Mouse (Mus musculus) WW6 (cell line): ENCODE measurements around the gene Adcy6.

Source experiments
- DNase-seq: peaks from one replicate; pipeline ENCODE4 v3.0.0-alpha.2; 2013; ENCODE audit warnings: low read depth, low spot score

Adcy6 gene

GRCm38 (mm10) chr15:98628589-98629254, 18.8 kb upstream of the Adcy6 start:
- no peak for DNase-seq

DNA sequence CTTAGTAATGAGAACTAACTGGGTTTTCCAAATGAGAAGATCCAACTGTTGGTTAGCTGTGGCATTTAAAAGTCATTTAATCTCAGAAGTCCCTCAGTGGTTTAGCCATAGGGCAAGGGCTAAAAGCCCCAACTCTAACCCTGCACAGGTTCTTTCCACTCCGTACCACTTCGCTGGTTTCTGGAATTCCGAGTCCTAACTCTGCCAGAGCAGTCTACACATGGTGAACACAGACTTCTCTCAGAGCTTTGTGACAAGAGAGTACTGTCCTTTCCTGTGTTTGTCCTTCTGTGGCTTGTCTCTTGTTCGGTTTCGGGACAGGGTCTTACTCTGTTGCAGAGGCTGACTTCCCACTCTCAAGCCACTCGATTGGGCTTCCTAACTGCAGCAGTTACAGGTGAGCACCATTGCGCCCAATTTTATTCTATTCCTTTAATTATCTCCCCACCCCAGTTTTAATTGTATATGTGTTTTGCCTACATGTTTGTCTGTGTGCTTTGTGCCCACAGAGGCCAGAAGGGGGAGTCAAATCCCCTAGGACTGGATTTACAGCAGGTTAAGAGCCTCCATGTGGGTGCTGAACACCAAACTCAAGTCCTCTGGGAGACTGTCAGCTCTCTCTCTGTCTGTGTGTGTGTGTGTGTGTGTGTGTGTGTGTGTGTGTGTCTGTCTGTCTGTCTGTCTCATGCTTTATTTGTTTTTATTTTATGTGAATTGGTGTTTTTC, 16.8 kb upstream of the Adcy6 start:
- no peak for DNase-seq

DNA sequence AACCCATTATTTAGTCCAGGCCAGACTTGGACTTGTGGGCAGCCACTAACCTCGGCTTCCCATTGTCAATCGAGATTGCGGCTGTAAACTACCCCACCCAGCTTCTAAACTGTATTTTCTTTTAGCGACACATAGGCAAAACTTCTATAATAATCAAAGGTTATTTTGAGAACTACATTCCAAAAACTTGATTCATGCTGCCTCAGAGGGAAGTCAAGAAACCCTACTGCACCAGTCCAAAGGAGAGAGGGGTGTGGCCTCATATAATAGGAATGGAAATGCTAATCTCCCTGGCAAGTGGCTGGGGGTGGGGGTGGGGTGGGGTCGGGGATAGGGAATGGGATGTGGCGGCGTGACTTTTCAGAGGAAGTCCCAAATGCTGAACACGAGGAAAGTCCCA, 16.2 kb upstream of the Adcy6 start:
- no peak for DNase-seq

DNA sequence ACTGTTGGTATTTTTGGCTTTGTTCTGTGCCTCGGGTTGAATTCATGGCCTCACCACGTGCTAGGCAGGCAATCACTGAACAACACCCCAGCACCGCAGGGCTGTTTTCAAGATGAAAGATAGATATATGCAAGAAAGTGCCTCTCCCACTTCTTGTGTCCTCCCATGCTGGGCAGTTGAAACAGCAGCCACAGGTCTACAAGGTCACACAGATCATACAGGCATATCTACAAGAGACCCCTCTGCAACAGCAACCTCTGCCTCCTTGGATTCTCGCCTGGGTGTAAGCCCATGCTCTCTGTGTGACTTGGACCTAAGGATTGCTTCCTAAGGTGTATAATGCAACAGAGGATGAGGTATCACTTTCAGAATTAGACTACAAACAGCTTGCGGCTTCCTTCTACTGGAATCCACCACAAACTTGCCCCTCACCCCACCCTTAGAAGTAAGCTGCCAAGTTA, 13.5 kb upstream of the Adcy6 start:
- DNase-seq: no peak

GRCm38 (mm10) chr15:98622721-98623120, 12.8 kb upstream of the Adcy6 start:
- no peak for DNase-seq

DNA sequence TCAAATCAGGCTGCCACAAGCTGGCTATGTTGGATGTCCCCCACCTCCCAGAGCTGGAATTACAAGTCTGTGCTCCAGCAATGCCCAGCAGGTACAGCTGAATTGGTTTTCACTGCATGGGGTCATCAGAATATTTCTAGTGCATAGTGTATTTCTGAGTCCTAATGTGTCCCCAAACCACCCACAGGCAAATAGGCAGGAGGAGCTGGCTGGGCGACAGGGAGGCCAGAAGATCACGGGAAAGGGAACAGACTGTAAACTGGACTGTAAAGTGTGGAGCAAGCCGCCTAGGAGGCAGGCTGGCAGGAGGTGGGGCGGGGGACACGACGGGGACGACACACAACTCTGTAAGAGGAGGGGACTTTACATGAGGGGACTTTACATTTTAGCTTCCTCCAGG, 12.3 kb upstream of the Adcy6 start:
- DNase-seq: no peak

- no peak for DNase-seq
These were observed 7.3 kb upstream of the Adcy6 start for GRCm38 (mm10) chr15:98617176-98617537.

- DNase-seq: no peak
These were observed 6.7 kb upstream of the Adcy6 start for GRCm38 (mm10) chr15:98616362-98617175.

GRCm38 (mm10) chr15:98615751-98616150, 5.9 kb upstream of the Adcy6 start:
- no peak for DNase-seq

DNA sequence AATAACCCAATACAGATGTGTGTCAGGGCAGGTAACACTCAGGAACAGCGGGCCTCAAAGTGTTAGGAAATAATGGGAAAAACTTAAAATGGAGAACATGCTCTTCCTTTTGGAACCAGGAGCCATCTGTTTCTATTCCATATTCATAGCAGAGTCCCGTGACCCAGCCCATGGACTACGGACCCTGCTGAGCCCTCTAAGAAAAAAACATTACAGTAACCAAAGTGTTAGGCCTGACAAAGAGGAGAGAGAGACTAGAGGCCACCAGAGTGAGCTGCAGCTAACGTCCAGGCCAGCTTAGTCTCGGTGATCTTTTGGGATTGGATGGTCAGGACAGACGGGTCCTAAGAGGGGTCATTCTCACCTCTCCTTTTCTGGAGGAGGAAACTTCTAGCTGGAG, 5.1 kb upstream of the Adcy6 start:
- DNase-seq: no peak

DNA sequence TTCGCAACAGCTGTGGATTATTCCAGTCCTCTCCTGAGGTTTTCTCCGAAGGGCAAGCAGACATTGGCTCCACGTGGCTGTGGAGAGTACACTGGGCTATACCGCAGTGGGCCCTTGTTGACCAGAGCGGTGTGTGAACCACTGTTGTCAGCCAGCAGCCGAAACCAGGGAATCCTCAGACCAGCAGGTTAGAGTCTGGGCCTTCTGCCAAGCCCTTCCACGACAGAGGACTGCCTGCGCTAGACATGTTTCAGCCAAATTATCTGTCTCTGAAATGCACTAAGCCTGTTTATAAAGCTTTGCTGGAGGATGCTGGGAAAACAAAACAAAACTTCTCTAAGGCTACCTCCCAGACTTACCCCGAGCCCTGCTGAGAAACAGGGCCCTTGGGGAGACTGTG, 4.7 kb upstream of the Adcy6 start:
- DNase-seq: no peak

- DNase-seq: no peak
These were observed 2.4 kb upstream of the Adcy6 start for GRCm38 (mm10) chr15:98612229-98612628.

DNA sequence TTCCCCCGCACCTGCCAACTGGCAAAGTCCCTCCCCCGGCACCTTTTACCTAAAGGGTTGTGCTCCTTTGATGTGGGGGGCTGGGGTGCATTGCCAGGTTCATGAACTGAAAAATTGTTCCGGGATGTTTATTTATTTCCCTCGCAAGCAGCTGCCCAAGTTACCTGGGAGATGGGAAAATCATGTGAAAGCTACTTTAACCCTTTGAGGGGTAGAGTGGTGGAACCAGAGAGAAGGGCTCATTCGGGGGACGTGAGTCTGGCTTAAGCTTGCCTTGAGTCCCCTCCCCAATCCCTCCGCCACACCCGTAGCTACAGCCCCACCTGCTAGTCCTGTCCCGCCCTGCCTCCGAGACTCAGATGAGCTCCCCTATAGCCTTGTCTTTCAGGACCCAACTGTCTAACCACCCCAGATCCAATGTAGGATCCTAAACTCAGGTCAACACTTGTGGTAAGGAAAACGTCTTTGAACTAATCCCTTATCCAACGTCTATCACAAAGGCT, 306 bp upstream of the Adcy6 start:
- DNase-seq: no peak

GRCm38 (mm10) chr15:98608784-98609250, 1.1 kb downstream of the Adcy6 start:
- DNase-seq: no peak

DNA sequence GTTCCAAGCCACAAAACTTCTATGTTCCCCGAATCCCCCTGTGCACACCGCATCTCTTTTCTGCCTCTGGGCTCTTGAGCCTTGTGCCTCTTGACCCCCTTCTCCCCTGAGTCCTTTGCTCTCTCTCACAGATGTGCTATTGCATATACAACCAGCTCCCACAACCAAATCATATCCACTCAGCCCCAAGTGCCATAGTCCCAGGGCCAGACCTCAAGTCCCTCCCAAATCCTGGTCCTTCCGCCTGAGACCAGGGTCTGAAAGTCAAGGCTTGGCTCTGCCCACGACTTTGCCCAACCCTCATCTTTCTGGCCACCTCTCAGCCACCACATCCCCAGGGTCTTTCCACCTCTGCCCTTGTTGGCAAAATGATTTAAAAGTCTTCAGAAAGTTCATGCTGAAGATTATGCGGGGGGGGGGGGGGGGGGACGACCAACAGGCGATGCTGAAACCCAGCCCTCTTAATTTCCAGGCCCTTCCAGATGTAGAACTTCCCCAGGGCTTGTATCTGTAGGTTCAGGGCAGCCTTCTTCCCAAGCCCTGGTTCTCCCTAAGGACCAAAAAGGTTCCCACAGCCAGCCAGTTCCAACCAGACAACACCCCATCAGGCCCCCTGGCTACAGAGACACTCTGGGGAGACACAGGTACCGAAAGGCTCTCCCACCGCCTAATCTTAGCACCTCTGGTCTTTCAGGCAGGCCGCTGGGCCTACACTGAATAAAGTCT, 1.7 kb downstream of the Adcy6 start:
- DNase-seq: no peak

DNA sequence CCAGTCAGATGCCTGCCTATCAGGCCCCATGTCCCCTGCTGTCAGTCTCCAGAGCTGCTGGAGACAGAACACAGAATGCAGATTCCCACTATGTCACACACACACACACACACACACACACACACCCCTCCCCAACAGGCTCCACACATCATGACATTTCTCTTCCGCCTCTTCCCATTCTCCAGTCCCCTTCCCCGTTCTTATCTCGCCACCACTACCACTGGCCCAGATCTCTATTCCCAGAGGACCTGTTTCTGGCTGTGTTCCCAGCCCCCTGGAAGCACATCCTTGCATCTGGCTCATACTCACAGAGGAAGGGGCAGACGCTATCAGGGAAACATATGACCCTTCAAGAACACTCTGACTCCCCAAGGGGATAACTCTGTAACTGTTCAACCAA, 2.3 kb downstream of the Adcy6 start:
- no peak for DNase-seq

DNA sequence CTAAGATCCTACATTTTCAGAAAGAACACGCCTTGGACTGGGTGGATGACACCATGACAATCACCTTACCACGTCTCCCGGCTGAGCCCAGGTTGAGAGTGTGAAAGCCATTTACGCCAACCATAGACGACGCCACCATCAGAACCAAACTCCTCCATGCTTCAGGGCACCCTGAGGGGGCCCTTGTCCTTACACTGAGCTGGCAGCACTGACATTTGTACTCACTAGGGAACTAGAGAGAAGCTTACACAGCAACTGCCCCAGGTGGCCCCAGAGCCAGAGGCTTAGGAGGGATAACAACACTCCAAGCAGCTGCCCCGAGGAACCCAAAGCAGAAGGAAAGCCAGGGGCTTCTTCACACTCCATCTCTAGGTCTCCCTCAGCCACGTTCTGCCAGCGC, 3.1 kb downstream of the Adcy6 start:
- DNase-seq: no peak

- DNase-seq: no peak
These were observed 3.8 kb downstream of the Adcy6 start for GRCm38 (mm10) chr15:98606051-98606536.

DNA sequence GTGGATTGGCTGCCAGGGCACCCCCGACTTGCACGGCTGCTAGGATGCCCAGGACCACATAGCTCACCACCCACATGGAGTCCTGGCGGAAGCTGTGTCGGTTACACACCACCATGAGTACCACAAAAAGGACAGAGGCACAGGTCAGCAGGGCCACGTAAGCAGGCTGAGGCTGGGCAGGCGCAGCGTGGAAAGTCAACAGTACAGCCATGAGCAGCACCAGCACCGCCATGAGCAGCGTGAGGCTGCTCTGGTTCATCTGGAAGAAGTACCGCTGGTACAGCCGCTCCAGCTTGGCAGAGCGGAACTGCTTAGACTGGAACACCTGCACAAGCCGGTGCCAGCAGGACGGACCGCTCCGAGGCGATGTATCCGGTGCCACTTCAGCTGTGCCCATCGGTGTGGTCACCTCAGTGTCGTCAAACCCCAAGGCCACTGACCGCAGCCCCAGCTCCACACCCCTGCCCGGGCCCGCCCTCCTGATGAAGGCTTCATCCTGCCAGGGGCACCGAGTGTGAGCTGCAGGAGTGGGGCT, 5.8 kb downstream of the Adcy6 start:
- no peak for DNase-seq

GRCm38 (mm10) chr15:98602921-98603458, 6.9 kb downstream of the Adcy6 start:
- no peak for DNase-seq
